Mouse (Mus musculus) adrenal gland (tissue): Measurements from ENCODE around the gene Srebf2.

Experiments used
- intact Hi-C: fragments of 180-260 bp; cut with DNase I; formaldehyde crosslinking; loops from one replicate; pipeline ENCODE4 v1.15.1; 2025

Gene Srebf2

GRCm38 (mm10) chr15:82156298-82156697 lies 9.3 kb downstream of the Srebf2 start:
- intact Hi-C loops: no loop called here

GRCm38 (mm10) chr15:82156902-82157301 lies 9.9 kb downstream of the Srebf2 start:
- intact Hi-C loops: no loop called here

- intact Hi-C loops: no loop called here
These were observed 11.5 kb downstream of the Srebf2 start for GRCm38 (mm10) chr15:82158243-82159035.

- intact Hi-C loops: no loop called here
These were observed 12.5 kb downstream of the Srebf2 start for GRCm38 (mm10) chr15:82159471-82159870.

- intact Hi-C loops: no loop called here
These were observed 14.0 kb downstream of the Srebf2 start for GRCm38 (mm10) chr15:82160731-82161640.

- intact Hi-C loops: no loop called here
These were observed 15.1 kb downstream of the Srebf2 start for GRCm38 (mm10) chr15:82161965-82162600.

- intact Hi-C loops: no loop called here
These were observed 16.5 kb downstream of the Srebf2 start for GRCm38 (mm10) chr15:82163356-82164060.

GRCm38 (mm10) chr15:82164061-82164399 lies 17.0 kb downstream of the Srebf2 start:
- intact Hi-C loops: no loop called here

- intact Hi-C loops: no loop called here
These were observed 17.5 kb downstream of the Srebf2 start for GRCm38 (mm10) chr15:82164496-82164895.

GRCm38 (mm10) chr15:82165332-82166239 lies 18.6 kb downstream of the Srebf2 start:
- intact Hi-C loops: loop anchor here (1.0 kb wide), 1 partner anchor 27 kb away; no protein-coding TSS in a partner anchor

- intact Hi-C loops: no loop called here
These were observed 19.5 kb downstream of the Srebf2 start for GRCm38 (mm10) chr15:82166240-82167100.

GRCm38 (mm10) chr15:82167201-82168168 lies 20.5 kb downstream of the Srebf2 start:
- intact Hi-C loops: no loop called here

GRCm38 (mm10) chr15:82169671-82170070 lies 22.7 kb downstream of the Srebf2 start:
- intact Hi-C loops: no loop called here

GRCm38 (mm10) chr15:82170437-82171377 lies 23.7 kb downstream of the Srebf2 start:
- intact Hi-C loops: no loop called here

GRCm38 (mm10) chr15:82172648-82173047 lies 25.7 kb downstream of the Srebf2 start:
- intact Hi-C loops: no loop called here

GRCm38 (mm10) chr15:82175091-82175490 lies 28.1 kb downstream of the Srebf2 start:
- intact Hi-C loops: no loop called here
